Mouse (Mus musculus) forebrain, embryonic 11.5 days (tissue): ENCODE data around the gene Gm8978. TPM values are rescaled to one million over a fixed set of nuclear protein-coding genes. Genes with fewer than 3 reads are reported as not detected.
A peak's percentile ranks its signal among the peaks of the same experiment; 100 is the strongest.
"Not testable (repeated sequence)": the region's sequence is repeated elsewhere in the genome, so short reads cannot be mapped to it uniquely, and the experiment has no call there.

Experiments
- ATAC-seq: fragments of 200-750 bp; cut with Nextera tagmentation; replicated peaks from 2 replicates; pipeline ENCODE4 v1.8.0; 2017; ENCODE audit warnings: moderate TSS enrichment; ENCODE audit not compliant: low FRiP score
- DNase-seq: peaks from one replicate; pipeline ENCODE4 v3.0.0-alpha.2; 2017; ENCODE audit warnings: low spot score
- H3K27ac ChIP-seq: fragments of 300-500 bp; sonication (generic); 2 replicates; pipeline ENCODE4 v1.5.1; 2014; ENCODE audit warnings: low read depth, low read length
- H3K27me3 ChIP-seq: fragments of 300-500 bp; sonication (generic); 2 replicates; pipeline ENCODE4 v1.6.1; 2014; ENCODE audit warnings: mild to moderate bottlenecking, low read length, mixed read lengths; ENCODE audit not compliant: control insufficient read depth, insufficient read depth
- H3K36me3 ChIP-seq: fragments of 300-500 bp; sonication (generic); 2 replicates; pipeline ENCODE4 v1.6.1; 2014; ENCODE audit warnings: mild to moderate bottlenecking, low read length, moderate library complexity, mixed read lengths; ENCODE audit not compliant: control insufficient read depth, insufficient read depth
- H3K4me1 ChIP-seq: fragments of 300-500 bp; sonication (generic); replicated peaks from 2 replicates; pipeline ENCODE4 v1.6.1; 2014; ENCODE audit warnings: low read length, mixed read lengths; ENCODE audit not compliant: control insufficient read depth, insufficient read depth
- H3K4me2 ChIP-seq: fragments of 300-500 bp; sonication (generic); 2 replicates; pipeline ENCODE4 v1.6.1; 2014; ENCODE audit warnings: low read depth, mild to moderate bottlenecking, low read length, moderate library complexity, mixed read lengths; ENCODE audit not compliant: severe bottlenecking
- H3K4me3 ChIP-seq: fragments of 300-500 bp; sonication (generic); 2 replicates; pipeline ENCODE4 v1.5.1; 2014; ENCODE audit warnings: low read depth, low read length
- H3K9ac ChIP-seq: fragments of 300-500 bp; sonication (generic); 2 replicates; pipeline ENCODE4 v1.6.1; 2014; ENCODE audit warnings: low read length
- H3K9me3 ChIP-seq: fragments of 300-500 bp; sonication (generic); 2 replicates; pipeline ENCODE4 v1.6.1; 2016; ENCODE audit warnings: low read length, mixed read lengths; ENCODE audit not compliant: control insufficient read depth
- WGBS: fragments of 180-500 bp; shearing (Covaris S2); extraction: QIAGEN DNeasy Blood & Tissue Kit; methylation state at CpG from one replicate; pipeline ENCODE4 v1.1.7; 2014; 5-methylcytosine and 5-hydroxymethylcytosine counted together
- microRNA-seq: library from miRNA; unstranded; fragments of <30 nt; microRNA quantifications from one replicate; pipeline ENCODE4, GENCODE M21; 2016; ENCODE audit not compliant: insufficient number of aligned reads
- polyA plus RNA-seq: library from polyadenylated mRNA; unstranded; fragments of >200 nt; fragmentation: Nextera tagmentation; extraction: Ambion mirVana; gene quantifications from 2 replicates; pipeline ENCODE4 v1.2.1, GENCODE M21; 2014

Gm8978 gene
- not detected in 2 replicates for polyA plus RNA-seq

- ATAC-seq, DNase-seq, H3K27me3 ChIP-seq, H3K9ac ChIP-seq, H3K36me3 ChIP-seq, H3K4me2 ChIP-seq, H3K27ac ChIP-seq, H3K4me1 ChIP-seq, H3K9me3 ChIP-seq, H3K4me3 ChIP-seq: not testable (repeated sequence)
These were observed at the start of gene Gm8978 for GRCm38 (mm10) chr19:33625152-33625551. Gm8978 (minus strand) TSS chr19:33625252.

- not testable (repeated sequence) for H3K4me1 ChIP-seq, H3K27ac ChIP-seq, H3K9me3 ChIP-seq, H3K36me3 ChIP-seq, H3K27me3 ChIP-seq
- peak overlapping the region; percentile 40 for H3K4me2 ChIP-seq
- peak overlapping the region; percentile 48 for H3K9ac ChIP-seq
- ATAC-seq (peak; percentile 99), DNase-seq (peak; percentile 83)
- WGBS, result 8% methylated on average over 9 of the region's 38 CpGs
- H3K4me3 ChIP-seq, result peak overlapping the region; percentile 23; the same call in 1 of the 2 replicates
These were observed 35.3 kb downstream of the Gm8978 start for GRCm38 (mm10) chr19:33589626-33590302.

GRCm38 (mm10) chr19:33568551-33568950, 56.5 kb downstream of the Gm8978 start:
- not testable (repeated sequence) for H3K4me1 ChIP-seq, H3K27me3 ChIP-seq, H3K4me2 ChIP-seq, H3K27ac ChIP-seq, DNase-seq, H3K9me3 ChIP-seq, H3K36me3 ChIP-seq, ATAC-seq, H3K9ac ChIP-seq, H3K4me3 ChIP-seq
- 86% methylated on average over 5 of the region's 5 CpGs for WGBS

Small RNA genes lying within 50 kb of the gene (microRNA-seq; reads per million reads assigned to microRNA genes)
- gene Gm27440, result not detected

Other genes with a start within 250 kb of the Gm8978 start
- gene Rnls, start 233.0 kb downstream of the Gm8978 start, polyA plus RNA-seq, result 6.0 and 6.5 TPM in 2 replicates
- not detected in 2 replicates for gene Lipo4, start 107.5 kb downstream of the Gm8978 start, polyA plus RNA-seq
- gene Lipo2, start 126.1 kb upstream of the Gm8978 start, polyA plus RNA-seq, result 0.61 TPM in 1 of 2 replicates, not detected in the other
- 9.9 and 10.7 TPM in 2 replicates for gene Lipo3, start 136.7 kb upstream of the Gm8978 start, polyA plus RNA-seq
- not detected in 2 replicates for gene Lipo1, start 162.2 kb upstream of the Gm8978 start, polyA plus RNA-seq